Mouse (Mus musculus) forebrain, embryonic 14.5 days (tissue): ENCODE measurements around the gene Flywch1. TPM values are rescaled to one million over a fixed set of nuclear protein-coding genes. Genes with fewer than 3 reads are reported as not detected.

Experiments
- ATAC-seq: fragments of 200-750 bp; cut with Nextera tagmentation; 2 replicates; pipeline ENCODE4 v1.8.0; 2017; ENCODE audit warnings: mild to moderate bottlenecking, moderate library complexity
- DNase-seq: peaks from one replicate; pipeline ENCODE4 v3.0.0-alpha.2; 2015; ENCODE audit warnings: low spot score
- H3K27ac ChIP-seq: fragments of 300-500 bp; sonication (generic); 2 replicates; pipeline ENCODE4 v1.5.1; 2014; ENCODE audit warnings: low read depth, mild to moderate bottlenecking, control low read depth, low read length, moderate library complexity
- H3K27me3 ChIP-seq: fragments of 300-500 bp; sonication (generic); replicated peaks from 2 replicates; pipeline ENCODE4 v1.6.1; 2014; ENCODE audit warnings: low read length, control low read depth, mixed read lengths; ENCODE audit not compliant: control insufficient read depth, insufficient read depth
- H3K36me3 ChIP-seq: fragments of 300-500 bp; sonication (generic); 2 replicates; pipeline ENCODE4 v1.6.1; 2014; ENCODE audit warnings: low read length, control low read depth; ENCODE audit not compliant: control insufficient read depth, insufficient read depth
- H3K4me1 ChIP-seq: fragments of 300-500 bp; sonication (generic); 2 replicates; pipeline ENCODE4 v1.6.1; 2014; ENCODE audit warnings: antibody characterized with exemption, low read length, control low read depth; ENCODE audit not compliant: control insufficient read depth, insufficient read depth
- H3K4me2 ChIP-seq: fragments of 300-500 bp; sonication (generic); 2 replicates; pipeline ENCODE4 v1.6.1; 2014; ENCODE audit warnings: mild to moderate bottlenecking, control low read depth, low read length
- H3K4me3 ChIP-seq: fragments of 300-500 bp; sonication (generic); 2 replicates; pipeline ENCODE4 v1.5.1; 2014; ENCODE audit warnings: low read depth, low read length, control low read depth
- H3K9ac ChIP-seq: fragments of 300-500 bp; sonication (generic); 2 replicates; pipeline ENCODE4 v1.6.1; 2014; ENCODE audit warnings: mild to moderate bottlenecking, low read length, control low read depth, moderate library complexity
- H3K9me3 ChIP-seq: fragments of 300-500 bp; sonication (generic); replicated peaks from 2 replicates; pipeline ENCODE4 v1.6.1; 2016; ENCODE audit warnings: low read length, control low read depth, mixed read lengths; ENCODE audit not compliant: control insufficient read depth
- WGBS: fragments of 180-500 bp; shearing (Covaris S2); extraction: QIAGEN DNeasy Blood & Tissue Kit; methylation state at CpG from one replicate; pipeline ENCODE4 v1.1.7; 2014; 5-methylcytosine and 5-hydroxymethylcytosine counted together
- polyA plus RNA-seq: library from polyadenylated mRNA; unstranded; fragments of >200 nt; fragmentation: Nextera tagmentation; extraction: Ambion mirVana; gene quantifications from 2 replicates; pipeline ENCODE4 v1.2.1, GENCODE M21; 2014

The Flywch1 gene
- polyA plus RNA-seq: 129 and 143 TPM in 2 replicates

- peaks cover 11% of the 10 kb centered on the region for H3K4me1 ChIP-seq
- ATAC-seq (peak; percentile 98), DNase-seq (peak; percentile 99)
- H3K36me3 ChIP-seq: peaks cover 4% of the 10 kb centered on the region
- WGBS: 3% methylated on average over 58 of the region's 58 CpGs
- peak within 1 kb of the TSS; percentile 89 for H3K4me3 ChIP-seq
- peak within 1 kb of the TSS; percentile 84 for H3K27ac ChIP-seq
- peak within 1 kb of the TSS; percentile 97 for H3K9ac ChIP-seq
- no peaks in the 10 kb centered on the region for H3K9me3 ChIP-seq
- peak within 1 kb of the TSS; percentile 72 for H3K4me2 ChIP-seq
- H3K27me3 ChIP-seq: no peaks in the 10 kb centered on the region
Measured at GRCm38 (mm10) chr17:23771284-23772218, at the start of gene Flywch1. Gene Flywch1, minus strand, starts transcription at chr17:23771602.

- H3K9me3 ChIP-seq: peaks cover 13% of the 10 kb centered on the region
- H3K27me3 ChIP-seq: no peaks in the 10 kb centered on the region
- no peak for DNase-seq
- no peaks in the 10 kb centered on the region for H3K4me1 ChIP-seq
- H3K4me2 ChIP-seq: no peak overlapping the region
- no peak overlapping the region for H3K4me3 ChIP-seq
- no peak for ATAC-seq
- peaks cover 100% of the 10 kb centered on the region for H3K36me3 ChIP-seq
- 97% methylated on average over 5 of the region's 5 CpGs for WGBS
- H3K9ac ChIP-seq: no peak overlapping the region
- no peak overlapping the region for H3K27ac ChIP-seq
Measured at GRCm38 (mm10) chr17:23820731-23821130, 49.3 kb upstream of the Flywch1 start.

- peaks cover 100% of the 10 kb centered on the region for H3K36me3 ChIP-seq
- DNase-seq (no peak), ATAC-seq (no peak)
- no peak overlapping the region for H3K27ac ChIP-seq
- H3K9ac ChIP-seq: no peak overlapping the region
- 98% methylated on average over 25 of the region's 25 CpGs for WGBS
- H3K27me3 ChIP-seq: no peaks in the 10 kb centered on the region
- peaks cover 13% of the 10 kb centered on the region for H3K9me3 ChIP-seq
- H3K4me3 ChIP-seq: no peak overlapping the region
- H3K4me1 ChIP-seq: no peaks in the 10 kb centered on the region
- no peak overlapping the region for H3K4me2 ChIP-seq
Measured at GRCm38 (mm10) chr17:23819235-23819634, 47.8 kb upstream of the Flywch1 start.

- DNase-seq: no peak
- 97% methylated on average over 8 of the region's 8 CpGs for WGBS
- Histone ChIP-seq H3K9me3 (peaks cover 13% of the 10 kb centered on the region), H3K27me3 (no peaks in the 10 kb centered on the region), H3K27ac (no peak overlapping the region), H3K4me1 (no peaks in the 10 kb centered on the region), H3K36me3 (peaks cover 99% of the 10 kb centered on the region), H3K4me2 (no peak overlapping the region), H3K4me3 (no peak overlapping the region), H3K9ac (no peak overlapping the region)
- ATAC-seq: no peak
Measured at GRCm38 (mm10) chr17:23818579-23818978, 47.2 kb upstream of the Flywch1 start.

- no peak overlapping the region for H3K4me2 ChIP-seq
- H3K4me3 ChIP-seq: no peak overlapping the region
- peaks cover 13% of the 10 kb centered on the region for H3K9me3 ChIP-seq
- WGBS: 99% methylated on average over 16 of the region's 16 CpGs
- no peak overlapping the region for H3K27ac ChIP-seq
- no peak for ATAC-seq
- DNase-seq: no peak
- H3K36me3 ChIP-seq: peaks cover 96% of the 10 kb centered on the region
- H3K4me1 ChIP-seq: no peaks in the 10 kb centered on the region
- no peak overlapping the region for H3K9ac ChIP-seq
- H3K27me3 ChIP-seq: no peaks in the 10 kb centered on the region
Measured at GRCm38 (mm10) chr17:23815641-23816040, 44.2 kb upstream of the Flywch1 start.

- WGBS: 98% methylated on average over 3 of the region's 3 CpGs
- Histone ChIP-seq H3K9ac (no peak overlapping the region), H3K4me2 (no peak overlapping the region), H3K27ac (no peak overlapping the region), H3K4me1 (peaks cover 16% of the 10 kb centered on the region), H3K27me3 (no peaks in the 10 kb centered on the region), H3K4me3 (no peak overlapping the region), H3K36me3 (peaks cover 57% of the 10 kb centered on the region), H3K9me3 (no peaks in the 10 kb centered on the region)
- ATAC-seq (no peak), DNase-seq (no peak)
Measured at GRCm38 (mm10) chr17:23807918-23808317, 36.5 kb upstream of the Flywch1 start.

- no peak overlapping the region for H3K4me3 ChIP-seq
- WGBS: 82% methylated on average over 25 of the region's 25 CpGs
- peaks cover 16% of the 10 kb centered on the region for H3K4me1 ChIP-seq
- H3K9me3 ChIP-seq: no peaks in the 10 kb centered on the region
- no peak overlapping the region for H3K4me2 ChIP-seq
- H3K27me3 ChIP-seq: no peaks in the 10 kb centered on the region
- peaks cover 46% of the 10 kb centered on the region for H3K36me3 ChIP-seq
- no peak overlapping the region for H3K27ac ChIP-seq
- no peak for DNase-seq
- no peak for ATAC-seq
- no peak overlapping the region for H3K9ac ChIP-seq
Measured at GRCm38 (mm10) chr17:23806867-23807266, 35.5 kb upstream of the Flywch1 start.

- H3K27me3 ChIP-seq: no peaks in the 10 kb centered on the region
- DNase-seq (no peak), ATAC-seq (no peak)
- WGBS: 7% methylated on average over 8 of the region's 8 CpGs
- peaks cover 16% of the 10 kb centered on the region for H3K4me1 ChIP-seq
- H3K36me3 ChIP-seq: peaks cover 24% of the 10 kb centered on the region
- no peak overlapping the region for H3K27ac ChIP-seq
- H3K9ac ChIP-seq: peak overlapping the region; percentile 93
- peak overlapping the region; percentile 99 for H3K4me3 ChIP-seq
- H3K4me2 ChIP-seq: peak overlapping the region; percentile 89
- H3K9me3 ChIP-seq: no peaks in the 10 kb centered on the region
Measured at GRCm38 (mm10) chr17:23804426-23805085, 33.2 kb upstream of the Flywch1 start.
